Mouse (Mus musculus): ENCODE measurements at regions not wholly inside any gene's neighbourhood (a gene's known extent, or its start where the extent isn't known, plus 50 kb on each side); places are given as distances from the start of the nearest gene placed in this dataset.

GRCm38 (mm10) chr3:35320844-35321393, 433.0 kb upstream of the Atp11b start:
- CTCF ChIA-PET: no interaction called here

DNA sequence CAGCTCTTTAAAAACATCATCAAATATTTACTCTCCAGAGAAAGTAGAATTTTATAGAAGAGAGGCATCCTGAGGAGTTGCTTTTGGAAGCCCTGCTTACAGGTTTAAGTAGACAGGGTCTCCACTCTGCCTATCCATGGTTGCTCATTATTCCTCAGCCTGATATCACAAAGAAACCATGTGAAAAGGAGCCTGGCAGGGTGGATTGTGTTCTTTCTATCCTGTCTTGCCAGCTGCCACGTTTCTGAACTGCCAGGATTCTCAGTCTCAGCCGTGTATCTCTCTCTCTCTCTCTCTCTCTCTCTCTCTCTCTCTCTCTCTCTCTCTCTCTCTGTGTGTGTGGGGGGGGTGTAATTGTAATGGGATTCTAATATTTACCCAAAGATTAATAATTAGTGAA, 431.9 kb upstream of the Atp11b start:
- CTCF ChIA-PET: no interaction called here

GRCm38 (mm10) chr3:35322899-35323298, 431.0 kb upstream of the Atp11b start:
- CTCF ChIA-PET: no interaction called here

GRCm38 (mm10) chr3:35323450-35324077, 430.3 kb upstream of the Atp11b start:
- CTCF ChIA-PET: no interaction called here

DNA sequence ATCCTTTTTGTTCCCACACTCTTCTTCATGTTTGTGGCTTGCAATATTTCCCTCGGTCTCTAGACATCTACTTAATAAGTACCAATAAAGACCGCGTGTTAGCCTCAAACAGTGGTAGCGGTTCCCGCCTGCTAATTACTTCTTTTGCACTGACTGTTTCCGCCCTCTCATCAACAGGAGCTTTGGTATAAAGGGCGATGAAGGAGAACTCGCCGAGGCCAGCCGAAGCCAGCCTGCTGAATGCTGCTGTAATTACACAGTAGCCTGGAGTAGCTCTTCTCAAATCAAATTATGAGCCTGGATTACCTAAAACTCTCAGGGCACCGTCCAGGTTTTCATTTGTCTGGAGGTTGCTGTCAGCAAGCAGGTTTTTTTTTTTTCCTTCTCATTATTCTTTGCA, 429.7 kb upstream of the Atp11b start:
- CTCF ChIA-PET: interaction anchor here (0.7 kb wide), 1 partner anchor 10 kb away, joined by 6 read pairs; no protein-coding TSS in a partner anchor

- CTCF ChIA-PET: no interaction called here
Measured at GRCm38 (mm10) chr3:35332534-35333272, 421.2 kb upstream of the Atp11b start.

DNA sequence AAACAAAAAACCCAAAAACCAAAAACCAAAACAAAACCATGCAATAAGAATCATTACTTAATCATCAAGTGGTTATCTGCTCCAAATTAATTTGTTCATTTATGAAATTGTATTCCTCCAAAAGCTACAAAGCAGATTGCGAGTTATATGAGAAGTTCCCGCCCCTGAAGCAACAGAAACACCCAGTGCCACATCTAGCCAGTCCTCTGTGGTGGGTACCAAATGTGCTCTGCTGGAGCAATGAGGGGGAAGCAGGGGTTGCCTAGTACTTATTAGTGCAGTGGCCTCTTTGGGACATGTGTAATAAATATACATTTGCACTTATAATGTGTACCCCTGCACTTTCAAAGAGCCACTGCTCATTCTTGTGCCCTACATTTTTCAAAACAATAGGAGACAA, 419.9 kb upstream of the Atp11b start:
- CTCF ChIA-PET: no interaction called here

- CTCF ChIA-PET: no interaction called here
Measured at GRCm38 (mm10) chr3:35334546-35334945, 419.4 kb upstream of the Atp11b start.

DNA sequence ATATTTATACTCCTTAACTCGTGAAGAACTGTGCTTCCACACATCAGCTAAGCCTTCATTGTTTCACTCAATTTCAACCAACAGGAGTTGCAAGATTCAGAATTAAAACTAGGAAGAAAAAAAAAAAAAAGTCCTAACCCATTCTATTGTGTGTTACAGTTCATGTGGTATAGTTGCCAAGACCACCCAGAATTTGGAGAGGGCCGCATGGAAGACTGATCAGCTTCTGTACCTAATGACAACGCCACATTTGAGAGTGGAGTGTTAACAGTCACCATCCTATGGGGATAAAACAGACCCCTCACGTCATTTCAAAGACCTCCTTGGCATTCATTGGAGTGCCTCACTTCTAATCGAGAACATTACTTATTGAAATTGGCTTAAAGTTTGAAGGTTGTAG, 418.1 kb upstream of the Atp11b start:
- CTCF ChIA-PET: no interaction called here

GRCm38 (mm10) chr3:35340525-35340924, 413.4 kb upstream of the Atp11b start:
- CTCF ChIA-PET: no interaction called here

DNA sequence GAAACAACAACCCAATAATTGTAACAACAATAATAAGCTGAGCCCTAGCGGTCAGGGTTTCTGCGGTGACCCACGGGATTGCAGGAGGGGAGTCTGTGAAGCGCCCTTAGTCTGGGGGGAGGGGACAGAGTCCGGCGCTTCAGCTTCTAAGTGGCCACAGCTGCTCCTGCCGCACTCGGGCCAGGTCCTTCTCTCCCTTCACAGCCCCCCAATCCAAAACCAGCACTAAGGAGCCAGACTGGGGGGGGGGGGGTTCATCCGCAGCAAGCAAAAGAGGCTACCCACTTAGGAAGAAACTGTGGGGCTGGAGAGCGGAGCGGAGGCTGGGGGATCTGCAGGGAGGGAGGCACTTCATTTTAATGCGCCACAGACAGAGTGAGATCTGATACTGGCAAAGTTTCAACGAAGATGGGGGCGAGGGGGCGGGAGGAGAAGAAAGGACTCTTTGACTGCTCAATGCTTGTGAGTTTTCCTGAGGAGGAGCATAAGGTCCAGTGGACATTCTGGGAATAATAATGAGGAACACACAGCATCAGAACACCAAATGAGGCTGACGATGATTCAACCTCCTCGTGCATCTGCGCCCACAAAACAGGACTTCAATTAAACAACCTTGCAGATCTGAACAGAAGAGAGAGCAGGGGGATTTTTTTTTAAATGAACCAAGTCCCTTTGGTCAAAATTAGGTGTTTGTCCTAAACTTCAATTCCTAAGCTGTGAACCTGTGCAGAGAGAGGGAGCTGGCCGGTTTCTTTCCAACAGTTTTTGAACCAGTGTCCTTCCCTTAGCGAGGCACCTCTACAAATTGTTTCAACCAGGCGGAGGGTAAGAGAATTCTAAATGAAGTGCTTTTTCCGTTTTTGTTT, 412.7 kb upstream of the Atp11b start:
- CTCF ChIA-PET: no interaction called here

GRCm38 (mm10) chr3:35341840-35342239, 412.1 kb upstream of the Atp11b start:
- CTCF ChIA-PET: no interaction called here

GRCm38 (mm10) chr3:35342584-35342983, 411.3 kb upstream of the Atp11b start:
- CTCF ChIA-PET: no interaction called here

GRCm38 (mm10) chr3:35343936-35344335, 410.0 kb upstream of the Atp11b start:
- CTCF ChIA-PET: no interaction called here

- CTCF ChIA-PET: no interaction called here
Measured at GRCm38 (mm10) chr3:35349114-35349513, 404.8 kb upstream of the Atp11b start.

DNA sequence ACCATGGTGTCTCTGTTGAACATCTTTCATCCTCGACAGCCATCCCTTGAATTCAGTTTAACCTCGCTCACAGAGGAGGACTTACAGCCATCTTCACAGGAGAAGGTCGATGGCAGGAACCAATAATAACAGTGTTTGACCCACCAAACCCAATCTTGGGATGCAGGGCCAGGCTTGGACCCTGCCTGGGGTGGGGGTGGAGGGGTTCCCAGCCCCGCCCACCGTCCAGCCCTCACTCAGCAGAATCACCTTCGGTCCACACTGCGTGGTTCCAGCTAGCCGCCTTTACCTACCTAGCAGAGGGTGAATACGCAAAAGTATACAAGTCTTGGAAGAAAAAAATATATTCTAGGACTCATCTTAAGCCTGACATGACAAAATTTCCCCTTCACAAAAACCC, 400.5 kb upstream of the Atp11b start:
- CTCF ChIA-PET: no interaction called here

- CTCF ChIA-PET: no interaction called here
Measured at GRCm38 (mm10) chr3:35353920-35354319, 400.0 kb upstream of the Atp11b start.

GRCm38 (mm10) chr3:35354356-35354755, 399.6 kb upstream of the Atp11b start:
- CTCF ChIA-PET: no interaction called here

DNA sequence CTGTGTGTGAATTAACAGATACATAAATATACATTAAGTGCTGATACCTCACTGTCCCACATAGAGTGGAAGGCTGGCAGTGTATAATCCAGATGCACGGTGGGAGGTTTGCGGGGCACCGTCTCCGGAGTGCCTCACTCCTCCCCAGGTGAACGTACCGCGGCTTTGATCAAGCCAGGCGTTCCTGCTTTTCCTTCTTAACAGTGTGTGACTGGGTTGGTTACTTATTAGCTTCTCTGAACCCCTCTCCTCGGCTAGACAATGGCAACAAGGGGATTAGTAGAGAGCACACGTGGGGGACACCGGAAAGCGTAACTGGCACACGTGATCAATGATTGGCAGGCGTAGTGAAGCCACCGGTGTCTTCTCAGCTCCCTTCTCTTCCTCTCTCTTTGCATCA, 396.8 kb upstream of the Atp11b start:
- CTCF ChIA-PET: no interaction called here

- CTCF ChIA-PET: no interaction called here
Measured at GRCm38 (mm10) chr3:35358541-35358940, 395.4 kb upstream of the Atp11b start.

DNA sequence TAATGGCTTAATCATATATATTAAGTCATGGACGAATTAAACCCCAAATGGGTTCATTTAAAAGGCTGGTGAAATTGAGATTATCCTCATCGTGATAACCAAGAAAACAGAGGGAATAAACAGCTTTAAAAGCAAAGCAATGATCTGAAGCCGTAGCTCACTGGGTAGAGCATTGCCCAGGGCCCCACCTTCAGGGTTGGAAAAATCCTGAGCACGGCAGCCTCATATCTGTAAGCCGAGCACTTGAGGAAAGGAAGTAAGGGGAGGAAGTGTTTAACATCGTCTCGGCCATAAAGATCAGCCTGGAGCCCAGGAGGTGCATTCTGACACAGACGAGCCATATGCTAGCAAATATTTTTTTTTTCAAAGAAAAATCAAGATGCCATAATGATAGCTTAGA, 394.6 kb upstream of the Atp11b start:
- CTCF ChIA-PET: no interaction called here

DNA sequence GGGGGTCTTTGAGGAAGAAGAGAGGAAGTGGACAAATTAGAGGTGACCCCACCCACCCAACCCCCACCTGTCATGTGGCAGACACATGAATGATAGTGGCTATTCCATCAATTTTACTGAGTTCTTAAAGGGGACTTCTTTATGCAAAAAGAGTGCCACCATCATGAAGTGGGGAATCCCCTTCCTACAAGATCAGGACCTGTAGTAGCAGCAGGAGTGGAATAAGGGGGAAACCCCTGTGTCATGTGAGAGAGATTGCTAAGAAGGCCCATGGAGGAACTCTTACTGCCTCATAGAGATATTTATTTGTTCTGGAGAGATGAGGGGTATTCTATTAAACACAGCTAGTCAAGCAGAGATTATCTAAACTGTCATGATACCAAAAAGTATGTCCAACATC, 393.4 kb upstream of the Atp11b start:
- CTCF ChIA-PET: no interaction called here

- CTCF ChIA-PET: no interaction called here
Measured at GRCm38 (mm10) chr3:35361086-35361485, 392.8 kb upstream of the Atp11b start.
